Mouse (Mus musculus): Measurements from ENCODE around the gene Cep112.

Gene Cep112

DNA sequence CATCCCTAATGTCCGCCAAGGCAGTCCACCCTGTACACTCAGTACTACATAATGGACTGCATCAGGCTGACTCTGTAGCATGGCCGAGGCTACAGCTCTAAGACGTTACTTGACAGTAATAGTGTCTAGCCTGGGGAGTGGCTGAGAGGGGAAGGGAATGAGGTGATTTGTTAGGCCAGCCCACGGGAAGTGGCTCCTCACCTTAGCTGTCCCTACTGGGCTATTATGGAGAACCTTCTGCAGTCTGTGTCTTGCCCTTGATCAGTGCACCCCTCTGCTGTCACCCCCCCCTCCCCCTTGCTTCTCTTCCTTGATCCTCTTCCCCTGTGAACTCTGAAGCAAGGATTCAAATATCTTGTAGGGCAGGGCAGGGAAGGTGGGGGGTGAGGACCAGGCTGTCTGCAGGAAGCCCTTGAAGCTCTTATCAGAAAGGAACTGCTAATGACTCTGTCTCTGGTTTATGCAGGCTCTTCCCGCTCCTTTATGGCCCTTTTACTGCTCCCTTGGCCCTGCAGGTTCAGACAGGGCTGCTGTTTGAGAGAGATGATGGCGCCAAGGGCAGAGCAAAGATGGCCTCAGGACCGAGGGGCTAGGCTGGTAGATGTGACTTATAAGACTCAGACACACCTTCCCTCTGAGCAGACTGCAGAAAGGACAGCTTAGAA, 481.7 kb downstream of the Cep112 start:
- no peak for DNase-seq (ENCODE audit: low spot score in 2 of 2)

DNA sequence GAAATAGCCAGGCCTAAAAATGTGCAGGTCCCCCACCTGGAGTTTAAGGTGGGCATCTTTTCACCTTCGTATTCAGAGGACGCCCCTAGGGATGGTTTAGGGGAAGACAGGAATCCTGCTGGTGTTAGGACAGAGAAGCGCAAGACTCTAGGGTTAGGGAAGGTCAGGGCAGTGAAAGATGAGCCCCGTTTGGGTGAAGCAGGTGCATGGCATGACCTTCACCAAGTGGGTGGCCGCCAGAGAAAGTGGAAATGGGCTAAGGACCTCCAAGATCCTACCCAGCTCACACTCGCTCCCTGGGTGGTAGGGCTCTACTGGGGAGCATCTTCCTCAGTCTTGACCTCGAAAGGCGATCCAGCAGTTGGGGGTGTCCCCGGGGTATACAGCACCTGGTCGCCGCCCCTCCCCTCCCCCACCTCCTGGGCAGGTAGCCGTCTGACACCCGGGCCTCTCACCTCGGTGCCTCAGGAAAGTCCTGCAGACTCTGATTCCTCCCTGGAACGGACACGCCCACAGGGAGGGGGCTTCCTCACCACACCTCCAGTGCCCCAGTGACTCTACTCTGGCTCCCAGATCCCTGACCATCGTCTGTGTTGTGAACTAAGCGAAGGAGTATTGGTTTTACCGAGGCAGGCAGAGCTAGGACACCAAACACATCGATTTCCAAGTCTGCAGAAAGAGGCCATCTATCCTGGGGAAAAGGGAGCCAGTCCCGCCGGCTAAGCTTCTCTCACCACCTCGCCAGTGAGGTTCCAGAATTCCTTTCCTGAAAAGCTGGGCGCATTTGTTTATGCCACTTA, 484.6 kb downstream of the Cep112 start:
- no peak for DNase-seq (ENCODE audit: low spot score in 2 of 2)

All from natural killer cell, adult 2 months (primary cell).